Mouse (Mus musculus): ENCODE results near the gene Rbm20. TPM values are rescaled to one million over a fixed set of nuclear protein-coding genes. Genes with fewer than 3 reads are reported as not detected.

The Rbm20 gene
- total RNA-seq, 4 experiments from 2014 or later: 1.8 to 4.0 (median 3.2) TPM

DNA sequence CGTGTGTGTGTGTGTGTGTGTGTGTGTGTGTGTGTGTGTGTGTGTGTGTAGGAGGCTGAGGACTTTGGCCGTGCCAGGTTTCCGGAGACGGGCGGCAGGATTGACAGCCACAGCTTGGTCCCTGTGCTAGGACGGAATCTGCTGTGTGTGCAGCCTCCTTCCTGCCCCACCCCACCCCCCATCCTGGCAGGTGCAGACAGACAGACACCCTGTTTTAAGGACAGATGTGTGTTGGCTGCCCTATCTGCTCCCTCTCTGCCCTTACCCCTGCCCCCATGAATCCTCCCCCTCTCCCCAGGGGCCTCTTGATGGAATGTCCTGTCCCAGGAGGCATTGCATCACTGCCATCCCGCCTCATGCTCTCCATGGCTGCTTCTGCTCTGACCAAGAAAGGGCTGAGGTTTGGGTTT, 77.3 kb downstream of the Rbm20 start:
- DNase-seq (ENCODE audit: low spot score in 2 of 2): no peak

DNA sequence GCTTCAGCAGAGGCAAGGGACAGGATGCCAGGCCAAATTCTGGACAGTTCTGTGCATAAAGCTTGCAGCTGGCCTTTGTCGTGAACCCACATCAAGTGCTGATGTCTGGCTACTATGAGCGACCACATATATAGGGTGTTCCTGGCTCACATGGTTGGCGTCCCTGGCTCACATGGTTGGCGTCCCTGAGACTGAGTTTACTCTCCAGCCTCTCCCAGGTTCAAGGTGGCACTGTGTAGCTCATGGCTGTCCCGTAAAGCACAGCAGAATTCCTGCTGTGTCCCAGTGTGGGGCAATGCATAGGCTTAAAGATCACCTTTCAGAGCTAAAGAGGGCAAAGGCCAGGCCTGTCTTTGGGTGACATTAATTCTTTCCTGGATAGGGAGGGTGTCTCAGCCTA, 78.2 kb downstream of the Rbm20 start:
- no peak for DNase-seq (ENCODE audit: low spot score in 2 of 2)

DNA sequence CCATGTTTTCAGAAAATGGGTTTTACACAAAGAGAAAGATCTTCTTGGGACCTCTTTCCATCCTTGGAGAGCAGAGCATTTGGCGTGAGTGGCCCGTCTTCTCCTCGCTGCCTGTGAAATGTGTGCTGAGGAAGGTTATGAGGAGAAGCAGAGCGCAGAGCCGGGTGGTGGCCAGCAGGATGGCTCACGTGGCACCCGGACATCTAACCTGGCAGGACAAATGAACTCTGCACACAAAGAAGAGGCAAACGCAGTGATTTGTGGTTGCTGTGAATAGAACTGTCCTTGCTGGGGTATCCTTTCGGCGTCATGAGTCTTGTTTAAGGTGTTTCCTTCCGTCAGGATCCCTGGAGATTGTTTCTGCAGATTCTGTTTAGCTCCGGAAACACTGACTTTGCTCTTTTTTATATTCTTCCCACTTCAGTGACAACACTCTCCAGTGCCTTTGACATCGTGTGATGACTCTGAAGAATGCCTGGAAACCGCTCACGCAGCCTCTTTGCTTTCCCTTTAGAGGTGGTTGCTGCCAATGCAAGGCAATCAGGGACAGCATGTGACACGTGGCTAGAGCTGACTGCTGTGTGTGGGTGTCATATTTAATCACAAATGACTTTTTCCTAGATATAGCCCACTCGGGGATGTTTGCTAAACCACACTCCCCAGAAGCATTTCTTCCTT, 80.5 kb downstream of the Rbm20 start:
- DNase-seq (ENCODE audit: low spot score in 2 of 2): peak; percentile 15 to 38

DNA sequence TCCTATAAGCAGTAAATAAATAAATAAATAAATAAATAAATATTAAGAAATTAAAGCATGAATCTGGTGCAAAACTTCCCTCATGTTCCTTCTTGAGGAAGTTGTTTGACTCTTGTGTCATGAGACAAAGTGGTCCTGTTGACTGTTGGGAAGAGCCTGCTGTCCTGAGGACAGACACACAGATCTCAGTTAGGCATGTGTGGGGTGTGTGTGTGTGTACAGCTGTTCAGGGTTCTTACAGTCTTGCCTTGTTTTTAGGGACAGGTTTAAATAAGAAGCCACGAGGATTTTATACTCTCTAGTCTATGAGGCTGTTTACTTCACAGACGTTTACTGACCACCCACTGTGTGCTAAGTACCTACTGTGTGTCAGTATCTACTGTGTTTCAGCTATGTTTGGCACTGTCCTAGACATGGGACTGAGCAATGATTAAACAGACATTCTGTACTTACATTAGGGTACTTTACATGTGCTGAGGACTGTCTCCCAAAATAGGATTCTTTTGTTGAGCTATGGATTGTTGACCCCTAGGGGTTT, 81.8 kb downstream of the Rbm20 start:
- DNase-seq (ENCODE audit: low spot score in 2 of 2): no peak

DNA sequence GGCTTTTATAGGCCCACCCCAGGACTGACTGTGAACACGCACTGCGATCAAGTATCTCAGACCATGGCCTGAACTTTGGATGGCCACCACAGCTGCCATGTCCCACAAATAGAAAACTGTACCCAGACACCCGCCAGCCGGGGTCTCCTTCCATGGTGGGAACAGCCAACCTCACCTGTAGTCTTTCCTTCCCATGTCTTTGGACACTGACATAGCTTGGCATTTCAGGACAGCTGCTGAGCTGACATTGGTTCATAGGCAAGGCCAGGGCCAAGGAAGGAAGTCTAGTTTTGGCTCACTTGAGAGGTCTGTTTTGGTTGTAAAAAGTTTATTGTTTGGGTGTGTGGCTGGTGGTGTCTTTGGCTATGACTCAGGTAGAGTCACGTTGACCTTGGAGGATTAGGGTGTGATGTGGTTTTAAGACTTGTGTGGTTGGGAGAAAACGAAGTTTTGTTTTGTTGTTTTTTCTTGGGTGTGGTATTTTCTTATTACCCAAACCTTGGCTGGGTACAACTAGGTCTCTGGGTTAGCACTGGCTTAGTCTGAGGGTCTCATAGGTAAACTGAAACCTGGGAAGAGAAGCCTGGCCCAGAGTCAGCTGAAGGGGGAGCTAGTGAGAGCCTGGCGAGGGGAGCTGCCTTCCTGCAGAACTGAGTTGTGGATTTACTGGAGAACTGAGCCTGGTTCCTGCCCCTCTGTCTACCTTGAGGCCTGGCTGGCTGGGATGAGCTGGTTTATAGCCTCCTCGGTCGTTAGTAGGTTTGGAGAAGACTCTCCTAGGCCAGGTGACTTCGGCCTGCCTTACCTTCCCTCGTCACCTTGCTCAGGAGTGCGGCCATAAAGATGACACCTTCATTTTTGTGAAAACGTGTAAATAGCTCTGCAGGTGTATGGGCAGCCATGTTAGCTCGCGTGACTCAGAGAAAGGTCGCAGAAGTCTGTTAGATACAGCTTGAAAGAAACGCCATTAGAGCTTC, 83.3 kb downstream of the Rbm20 start:
- no peak for DNase-seq (ENCODE audit: low spot score in 2 of 2)

DNA sequence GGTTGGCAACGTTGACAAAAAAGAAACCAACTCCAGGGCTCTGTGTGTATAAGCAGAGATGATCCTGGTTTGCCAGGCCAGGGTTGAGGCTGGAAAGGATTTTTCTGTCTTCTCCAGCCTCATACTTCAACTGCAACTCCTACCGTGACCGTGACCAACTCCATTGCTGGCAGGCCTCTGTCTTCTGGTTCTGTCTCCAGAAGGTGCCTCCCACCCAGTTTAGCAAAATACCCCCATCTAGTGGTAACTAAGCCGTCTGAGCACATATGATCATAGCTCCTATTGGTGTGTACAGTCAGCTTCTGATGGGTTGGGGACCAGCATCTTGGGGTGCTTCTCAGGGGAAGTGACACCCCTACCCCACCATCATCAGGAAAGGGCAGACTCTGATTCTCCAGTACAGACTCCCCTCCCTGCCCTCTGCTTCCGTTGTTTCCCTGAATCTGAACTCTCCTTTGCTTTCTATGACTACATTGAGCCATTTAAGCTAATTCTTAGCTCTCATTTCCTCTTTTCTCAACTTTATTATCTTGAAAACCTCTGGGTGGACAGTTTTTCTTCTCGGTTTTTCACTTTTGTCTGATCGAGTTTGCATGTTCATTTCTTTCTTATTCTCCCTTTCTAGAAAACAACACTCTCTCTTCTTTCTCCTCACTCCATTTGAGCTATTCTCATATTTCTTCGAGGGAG, 85.8 kb downstream of the Rbm20 start:
- DNase-seq (ENCODE audit: low spot score in 2 of 2): peak in 1 of 2 experiments; percentile 12

DNA sequence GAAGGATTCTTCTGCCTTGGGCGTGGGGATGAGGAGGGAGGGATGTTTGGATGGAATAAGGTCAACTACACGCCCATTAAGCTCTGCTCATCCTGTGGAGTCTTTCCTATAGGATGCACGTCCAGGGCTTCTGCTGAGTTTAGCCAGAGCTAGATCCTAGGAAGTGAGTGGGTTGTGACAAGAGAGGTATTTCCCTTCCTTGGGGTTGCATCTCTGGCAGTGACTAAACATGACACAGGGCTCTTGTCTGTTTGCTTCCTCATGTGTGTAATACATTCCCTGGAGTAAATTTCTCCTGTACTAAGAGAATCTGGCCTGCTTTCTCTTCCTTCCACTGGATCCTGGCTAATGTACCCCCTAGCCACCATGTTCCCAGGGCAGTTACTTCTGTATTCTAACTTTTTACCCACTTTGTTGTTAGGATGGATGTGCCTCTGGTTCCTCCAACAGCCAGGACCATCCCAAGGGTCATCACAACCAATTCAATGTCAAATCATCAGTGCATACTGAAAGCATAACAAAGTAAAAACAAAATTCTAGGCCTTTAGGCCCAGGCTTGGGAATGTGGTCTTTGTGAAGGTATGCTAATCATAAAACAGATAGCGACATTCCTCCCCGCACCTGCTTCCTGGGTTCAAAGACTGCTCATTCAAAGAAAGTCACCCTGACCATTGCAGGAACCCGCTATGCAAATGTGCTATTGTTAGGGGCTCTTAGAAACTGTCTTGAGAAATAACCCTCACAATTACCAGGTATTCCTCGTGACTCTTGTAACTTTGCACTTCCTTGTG, 87.8 kb downstream of the Rbm20 start:
- DNase-seq (ENCODE audit: low spot score in 2 of 2): no peak

DNA sequence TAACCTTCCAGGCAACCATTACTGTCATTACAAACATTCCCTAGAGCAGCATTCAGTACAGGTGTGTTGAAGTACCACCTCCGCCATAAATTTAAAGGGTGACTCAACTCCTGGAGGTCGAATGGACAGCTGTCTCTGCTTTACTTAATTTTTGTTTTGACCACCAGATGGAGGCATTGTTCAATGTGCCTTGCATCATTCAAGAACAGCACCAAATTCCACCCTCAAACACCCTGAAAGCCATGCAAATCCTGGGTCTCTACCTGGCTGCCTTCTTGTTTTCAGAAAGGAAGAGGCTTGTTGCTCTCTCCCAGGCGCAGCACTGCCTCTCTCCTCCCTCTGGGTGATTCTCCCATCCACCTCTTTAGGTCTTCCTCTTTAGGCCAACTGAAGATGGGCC, 91.4 kb downstream of the Rbm20 start:
- DNase-seq (ENCODE audit: low spot score in 2 of 2): peak in 1 of 2 experiments; percentile 21

DNA sequence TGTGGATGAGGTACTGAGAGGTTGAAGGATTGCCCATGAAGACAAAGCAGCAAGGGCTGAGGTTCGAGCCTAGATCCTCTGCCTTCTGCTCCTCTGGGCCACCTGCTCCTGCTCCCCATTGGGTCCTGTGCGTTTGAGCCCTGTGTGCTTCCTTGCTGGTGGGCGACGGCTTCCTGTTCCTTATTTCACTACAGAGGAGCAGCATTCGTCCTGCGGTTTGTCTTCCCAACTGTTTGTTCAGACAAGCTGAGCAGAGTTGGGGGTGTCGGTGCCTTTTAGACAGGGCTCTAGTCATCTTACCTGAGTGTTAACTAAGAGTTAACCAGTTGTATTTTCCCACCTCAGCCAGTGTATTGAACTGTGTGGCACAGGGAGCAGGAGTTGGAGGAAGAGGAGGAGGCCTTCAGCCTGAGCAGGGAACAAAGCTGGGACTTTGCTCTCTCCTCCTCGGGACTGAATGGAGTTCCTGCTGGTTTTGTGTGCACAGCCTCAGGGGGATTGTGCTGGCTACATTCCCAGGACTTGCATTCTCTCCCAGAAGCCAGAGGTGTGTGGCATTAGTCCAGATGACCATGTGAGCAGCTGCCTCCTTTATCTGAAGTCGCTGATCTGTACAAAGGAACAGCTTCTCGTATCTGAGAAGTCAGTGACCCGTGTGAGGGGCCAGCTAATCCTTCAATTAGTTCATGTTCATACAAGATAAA, 97.0 kb downstream of the Rbm20 start:
- DNase-seq (ENCODE audit: low spot score in 2 of 2): no peak

DNA sequence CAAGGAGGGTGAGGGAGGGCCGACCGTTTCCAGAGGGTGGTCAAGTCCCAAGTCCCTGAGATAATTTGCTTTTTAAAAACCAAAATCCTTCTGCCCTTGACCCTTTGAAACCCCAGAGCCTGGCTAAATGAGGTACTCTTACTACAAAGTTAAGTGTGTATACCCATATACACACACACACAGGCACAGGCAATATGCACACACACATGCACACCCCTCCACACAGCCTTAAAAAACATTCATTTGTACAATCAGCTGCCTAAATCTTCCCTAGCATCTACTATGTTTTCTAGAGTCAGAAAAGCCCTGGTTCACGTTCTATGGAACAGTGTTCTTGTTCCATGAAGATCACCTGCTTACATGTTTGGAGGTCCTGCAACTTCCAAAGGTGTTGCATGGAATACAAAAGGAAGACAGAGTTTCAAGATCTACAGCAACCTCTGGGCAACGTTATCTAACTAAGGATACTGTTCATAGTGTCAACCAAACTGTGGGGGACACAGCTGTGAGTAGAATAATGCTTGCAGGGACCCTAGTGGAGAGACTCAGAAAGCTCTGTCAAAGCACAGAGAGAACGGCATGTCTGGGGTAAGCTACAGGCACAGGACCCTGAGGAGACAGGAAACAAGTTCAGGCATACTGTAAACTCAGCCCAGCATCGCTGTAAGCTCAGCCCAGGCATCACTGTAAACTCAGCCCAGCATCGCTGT, 97.7 kb downstream of the Rbm20 start:
- DNase-seq (ENCODE audit: low spot score in 2 of 2): no peak

DNA sequence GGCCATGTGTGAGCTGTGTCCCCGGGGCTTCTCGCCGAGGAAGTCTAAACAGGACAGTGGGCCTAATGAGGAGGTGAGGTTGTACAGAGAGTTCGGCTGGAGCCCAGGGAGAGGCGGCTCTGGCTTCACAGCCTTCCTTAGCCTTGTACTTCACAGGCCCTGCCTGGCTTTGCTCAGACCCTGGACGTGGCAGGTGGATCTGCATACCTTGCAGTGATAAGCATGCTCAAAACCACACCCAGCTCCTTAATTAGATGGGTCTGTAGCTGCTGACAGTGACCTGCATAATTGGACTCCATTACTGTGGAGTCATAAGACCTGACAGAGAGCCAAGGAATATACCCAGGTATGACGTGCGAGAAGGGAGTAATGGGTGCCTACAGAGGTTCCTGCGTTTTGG, 102.3 kb downstream of the Rbm20 start:
- DNase-seq (ENCODE audit: low spot score in 2 of 2): no peak

DNA sequence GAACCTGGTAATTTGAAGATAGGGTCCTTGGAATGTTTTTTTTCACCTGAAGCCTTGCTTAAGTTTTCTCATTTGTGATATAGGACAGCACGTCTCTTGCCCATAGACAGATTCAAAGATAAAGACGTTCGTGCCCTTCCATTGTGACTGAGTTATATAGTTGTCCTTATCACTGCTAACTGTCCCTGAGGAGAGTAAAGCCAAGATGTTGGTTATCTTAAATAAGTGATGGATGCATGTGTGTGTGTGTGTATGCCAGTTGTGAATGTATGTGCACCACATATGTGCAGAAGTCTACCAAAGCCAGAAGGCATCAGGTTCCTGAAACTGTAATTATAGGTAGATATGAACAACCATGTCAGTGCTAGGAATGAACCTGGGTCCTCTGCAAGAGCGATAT, 102.7 kb downstream of the Rbm20 start:
- no peak for DNase-seq (ENCODE audit: low spot score in 2 of 2)

DNA sequence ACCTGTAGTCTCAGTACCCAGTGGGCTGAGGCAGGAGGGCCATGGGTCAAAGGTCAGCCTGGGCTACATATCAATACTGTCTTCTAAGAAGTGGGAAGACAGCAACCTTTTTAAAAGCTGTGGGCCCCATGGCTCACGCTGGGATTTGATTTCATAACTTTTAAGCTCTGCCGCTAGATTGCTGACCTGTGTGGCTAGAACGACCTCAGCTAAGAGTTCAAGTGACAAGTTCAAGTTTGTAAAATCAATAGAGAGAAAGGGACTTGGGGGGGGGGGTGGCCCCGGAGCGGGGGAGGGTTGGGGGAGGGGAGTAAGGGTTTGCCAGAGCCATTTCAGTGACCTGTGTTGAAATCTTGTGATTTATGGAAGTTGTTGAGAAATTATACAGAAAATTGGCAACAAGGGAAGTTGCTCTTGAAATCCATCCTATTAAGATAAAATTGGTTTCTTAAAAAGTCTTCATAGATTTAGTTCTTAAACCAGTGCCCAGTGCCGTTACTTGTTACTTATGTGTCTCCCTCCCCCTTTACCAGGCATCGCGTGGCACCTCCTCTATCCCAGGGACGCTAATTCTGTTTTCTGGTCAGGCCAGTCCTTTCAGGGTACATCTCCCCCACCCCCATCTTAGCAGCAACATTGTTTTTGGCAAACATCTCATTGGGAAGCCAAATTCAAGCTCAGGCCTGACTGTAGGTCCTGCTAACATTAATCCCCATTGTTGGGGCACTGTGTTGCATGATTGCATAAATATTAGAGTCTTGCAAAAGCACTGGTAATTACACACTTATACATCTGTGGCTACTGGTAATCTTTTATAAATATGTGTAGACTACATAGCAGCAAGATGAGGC, 103.9 kb downstream of the Rbm20 start:
- DNase-seq (ENCODE audit: low spot score in 2 of 2): no peak

DNA sequence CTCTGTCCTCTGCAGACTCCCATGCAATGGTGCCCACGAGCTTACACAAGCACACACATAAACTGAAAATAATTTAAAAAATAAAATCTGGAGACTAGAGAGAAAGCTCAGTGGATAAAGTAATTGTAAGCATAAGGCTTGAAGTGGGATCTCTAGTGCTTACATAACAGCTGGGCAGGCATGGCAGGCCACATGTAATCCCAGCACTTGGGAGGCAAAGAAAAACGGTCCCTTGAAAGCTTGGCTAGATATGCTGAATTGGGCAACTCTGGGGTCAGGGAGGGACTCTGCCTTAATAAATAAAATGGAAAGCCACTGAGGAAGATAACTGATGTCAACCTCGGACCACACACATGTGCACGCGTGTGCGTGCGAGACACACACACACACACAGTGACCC, 104.7 kb downstream of the Rbm20 start:
- DNase-seq (ENCODE audit: low spot score in 2 of 2): no peak

DNA sequence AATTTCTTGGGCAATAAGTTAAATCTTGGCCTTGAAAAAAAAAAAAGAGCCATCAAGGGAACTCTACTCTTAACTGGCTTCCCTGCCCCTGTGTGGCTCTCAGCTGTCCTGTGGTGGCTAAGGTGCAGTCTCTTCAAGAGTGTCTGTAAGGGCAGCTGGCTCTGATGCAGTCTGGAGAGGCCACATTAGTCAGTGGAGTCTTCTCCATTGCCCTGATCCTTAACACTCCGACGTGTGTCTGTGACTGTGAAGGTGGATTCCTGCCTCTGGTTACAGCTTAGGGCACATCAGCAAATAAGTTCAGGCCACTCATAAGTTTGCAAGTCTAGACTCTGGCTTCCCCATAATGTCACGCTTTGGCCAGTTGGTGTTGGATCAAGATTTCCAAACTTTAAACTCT, 108.2 kb downstream of the Rbm20 start:
- DNase-seq (ENCODE audit: low spot score in 2 of 2): no peak

DNA sequence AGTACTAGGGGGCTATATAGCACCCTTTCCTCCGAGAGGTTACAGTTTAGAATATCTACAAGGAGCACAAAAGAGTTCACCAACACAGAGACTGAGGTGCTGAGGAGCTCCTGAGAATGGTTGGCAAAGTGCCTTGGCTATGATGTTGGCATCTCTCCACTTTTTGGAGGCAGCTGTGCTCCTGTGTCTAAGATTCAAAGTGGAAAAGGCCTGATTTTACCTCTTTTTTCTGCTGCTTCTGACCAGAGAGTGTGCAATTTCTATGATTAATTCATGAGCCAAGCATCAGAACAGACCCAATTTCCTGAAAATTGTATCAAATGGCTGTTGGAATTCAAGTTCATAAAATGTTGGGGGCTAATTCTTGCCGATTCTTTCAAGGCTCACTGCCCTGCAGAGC, 109.1 kb downstream of the Rbm20 start:
- DNase-seq (ENCODE audit: low spot score in 2 of 2): no peak

DNA sequence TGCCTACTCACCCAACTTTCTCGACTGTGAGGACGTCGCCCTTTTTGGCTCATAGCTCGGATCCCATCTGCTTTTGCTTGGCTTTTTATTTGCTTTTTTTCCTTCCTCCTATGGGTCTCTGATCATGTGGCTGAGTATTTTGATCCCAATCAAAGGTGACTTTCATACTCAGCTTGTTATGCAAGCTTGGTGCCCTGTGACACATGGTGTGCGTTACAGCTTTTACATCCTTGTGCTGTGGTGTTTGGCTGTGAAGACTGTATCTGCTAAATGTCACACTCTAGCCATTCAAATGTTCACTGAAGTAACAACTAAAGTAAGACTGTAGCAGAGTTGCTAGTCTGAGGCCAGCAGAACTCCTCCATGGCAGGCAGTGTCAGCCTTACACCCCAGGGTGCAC, 109.7 kb downstream of the Rbm20 start:
- no peak for DNase-seq (ENCODE audit: low spot score in 2 of 2)

DNA sequence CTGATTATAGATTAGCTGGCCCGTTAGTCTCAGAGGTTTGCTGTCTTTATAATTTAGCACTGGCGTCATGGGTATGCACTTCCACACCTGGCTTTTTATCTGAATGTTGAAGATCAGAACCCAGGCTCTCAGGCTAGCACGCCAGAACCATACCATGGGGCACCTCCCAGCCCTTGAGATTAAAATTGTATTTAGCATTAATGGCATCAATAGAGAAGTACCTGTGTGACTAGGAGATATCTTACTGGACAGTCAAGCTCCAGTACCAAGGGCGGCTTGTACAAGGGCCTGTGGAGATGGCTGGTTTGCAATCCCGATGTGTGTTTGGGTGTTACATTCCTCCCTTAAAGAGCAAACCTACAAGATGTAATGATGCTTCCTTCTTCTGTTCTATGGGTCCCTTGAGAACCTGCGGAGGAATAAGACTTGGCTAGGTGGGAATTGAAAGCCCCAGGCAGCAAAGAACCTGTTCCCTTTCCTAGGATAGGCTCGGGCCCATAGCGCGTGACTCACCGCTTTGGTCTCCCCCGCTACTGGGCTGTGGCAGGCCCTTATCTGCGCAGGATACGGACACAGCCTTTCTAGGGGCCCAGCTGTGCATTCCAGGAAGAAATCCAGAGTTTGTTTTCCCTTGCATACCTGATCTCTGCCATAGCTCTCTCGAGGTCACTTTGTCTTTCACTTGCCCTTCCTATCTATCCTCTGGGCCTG, 111.7 kb downstream of the Rbm20 start:
- no peak for DNase-seq (ENCODE audit: low spot score in 2 of 2)
